Mouse (Mus musculus) ES-Bruce4 (cell line): Measurements from ENCODE around the gene Aip. TPM values are rescaled to one million over a fixed set of nuclear protein-coding genes. Genes with fewer than 3 reads are reported as not detected.
"Not testable (repeated sequence)": the region's sequence is repeated elsewhere in the genome, so short reads cannot be mapped to it uniquely, and the experiment has no call there.

Source experiments
- H3K27ac ChIP-seq: 2 replicates; pipeline ENCODE4 v1.5.1; 2012; ENCODE audit warnings: low read length, inconsistent platforms; ENCODE audit not compliant: insufficient read depth
- H3K27me3 ChIP-seq: 2 replicates; pipeline ENCODE4 v1.6.1; 2012; ENCODE audit warnings: mild to moderate bottlenecking, low read length, inconsistent platforms; ENCODE audit not compliant: control insufficient read depth, poor library complexity, insufficient read depth, severe bottlenecking
- H3K36me3 ChIP-seq: 2 replicates; pipeline ENCODE4 v1.6.1; 2012; ENCODE audit warnings: inconsistent platforms, mild to moderate bottlenecking, low read length, moderate library complexity; ENCODE audit not compliant: control insufficient read depth, poor library complexity, insufficient read depth, severe bottlenecking
- H3K4me1 ChIP-seq: one replicate; pipeline ENCODE4 v1.8.1; 2011; ENCODE audit warnings: low read length; ENCODE audit not compliant: control insufficient read depth, insufficient read depth
- H3K4me3 ChIP-seq: 2 replicates; pipeline ENCODE4 v1.5.1; 2011; ENCODE audit warnings: low read depth, mild to moderate bottlenecking, low read length
- H3K9ac ChIP-seq: 2 replicates; pipeline ENCODE4 v1.6.1; 2012; ENCODE audit warnings: low read depth, mild to moderate bottlenecking, inconsistent platforms; ENCODE audit not compliant: poor library complexity, severe bottlenecking
- H3K9me3 ChIP-seq: replicated peaks from 2 replicates; pipeline ENCODE4 v1.6.1; 2012; ENCODE audit warnings: mild to moderate bottlenecking, low read length, inconsistent platforms; ENCODE audit not compliant: control insufficient read depth, poor library complexity, insufficient read depth, severe bottlenecking
- CTCF ChIP-seq: IDR thresholded peaks from one replicate; pipeline ENCODE4 v1.8.1; 2011; ENCODE audit warnings: low read depth, low read length
- EP300 ChIP-seq: IDR thresholded peaks from 2 replicates; pipeline ENCODE4 v1.6.1; 2011; ENCODE audit warnings: low read depth, low read length; ENCODE audit not compliant: insufficient read depth
- POLR2A ChIP-seq: IDR thresholded peaks from one replicate; pipeline ENCODE4 v1.8.1; 2011; ENCODE audit warnings: low read length; ENCODE audit not compliant: insufficient read depth
- polyA plus RNA-seq: library from polyadenylated mRNA; stranded (reverse); fragments of >200 nt; gene quantifications from 2 replicates; pipeline ENCODE4 v1.2.4, GENCODE M21; 2011; ENCODE audit warnings: low read depth; ENCODE audit not compliant: missing spikeins, insufficient read depth, insufficient read length

The Aip gene
- polyA plus RNA-seq, 1 experiment: 43.8 TPM

GRCm38 (mm10) chr19:4139446-4139845, 13.8 kb upstream of the Aip start, which contains the start of gene Gpr152:
TSS of gene Gpr152 (plus strand) at chr19:4139787.
- Histone ChIP-seq H3K4me3 (no peak within 1 kb of the TSS), H3K4me1 (peaks cover 4% of the 10 kb centered on the region), H3K9me3 (no peaks in the 10 kb centered on the region), H3K9ac (no peak within 1 kb of the TSS), H3K27me3 (no peaks in the 10 kb centered on the region), H3K36me3 (no peaks in the 10 kb centered on the region), H3K27ac (no peak within 1 kb of the TSS)
- TF ChIP-seq EP300 (no peak), POLR2A (no peak), CTCF (no peak)

DNA sequence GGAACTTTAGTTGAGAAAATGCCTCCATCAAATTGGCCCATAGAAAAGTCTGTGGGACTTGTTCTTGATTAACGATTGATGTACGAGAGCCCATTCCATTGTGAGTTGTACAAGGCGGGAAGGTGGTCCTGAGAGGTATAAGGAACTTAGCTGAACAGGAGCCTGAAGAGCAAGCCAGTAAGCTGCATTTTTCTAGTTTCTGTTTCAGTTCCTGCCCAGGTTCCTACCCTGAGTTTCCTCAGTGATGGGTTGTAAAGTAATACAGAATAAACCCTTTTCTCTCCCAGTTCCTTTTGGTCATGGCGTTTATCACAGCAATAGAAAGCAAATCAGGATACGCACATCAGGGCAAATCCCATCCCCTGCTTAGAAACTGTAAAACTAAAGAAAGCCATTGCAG, 12.3 kb upstream of the Aip start:
- H3K27ac ChIP-seq: no peak overlapping the region
- no peaks in the 10 kb centered on the region for H3K27me3 ChIP-seq
- no peak overlapping the region for H3K9ac ChIP-seq
- no peaks in the 10 kb centered on the region for H3K36me3 ChIP-seq
- H3K4me3 ChIP-seq: no peak overlapping the region
- no peaks in the 10 kb centered on the region for H3K9me3 ChIP-seq
- TF ChIP-seq CTCF (no peak), POLR2A (no peak), EP300 (no peak)
- H3K4me1 ChIP-seq: peaks cover 4% of the 10 kb centered on the region

- Histone ChIP-seq H3K9ac (no peak overlapping the region), H3K36me3 (0 out of 2 replicates have a peak, but pooled peaks cover 3% of the 10 kb centered on the region), H3K4me3 (no peak overlapping the region), H3K9me3 (no peaks in the 10 kb centered on the region), H3K4me1 (peaks cover 4% of the 10 kb centered on the region), H3K27ac (no peak overlapping the region), H3K27me3 (no peaks in the 10 kb centered on the region)
- TF ChIP-seq CTCF (peak; percentile 12), POLR2A (no peak), EP300 (no peak)
Measured at GRCm38 (mm10) chr19:4136463-4136862, 10.8 kb upstream of the Aip start.

GRCm38 (mm10) chr19:4135963-4136345, 10.3 kb upstream of the Aip start:
- H3K4me1 ChIP-seq, H3K36me3 ChIP-seq, H3K9ac ChIP-seq, H3K27me3 ChIP-seq, H3K9me3 ChIP-seq, H3K4me3 ChIP-seq: not testable (repeated sequence)
- peak; percentile 39 for TF ChIP-seq CTCF
- 0 out of 2 replicates have a peak, but pooled peaks have one; percentile 24 for TF ChIP-seq EP300
- peak overlapping the region; percentile 40; the same call in 1 of the 2 replicates for H3K27ac ChIP-seq

DNA sequence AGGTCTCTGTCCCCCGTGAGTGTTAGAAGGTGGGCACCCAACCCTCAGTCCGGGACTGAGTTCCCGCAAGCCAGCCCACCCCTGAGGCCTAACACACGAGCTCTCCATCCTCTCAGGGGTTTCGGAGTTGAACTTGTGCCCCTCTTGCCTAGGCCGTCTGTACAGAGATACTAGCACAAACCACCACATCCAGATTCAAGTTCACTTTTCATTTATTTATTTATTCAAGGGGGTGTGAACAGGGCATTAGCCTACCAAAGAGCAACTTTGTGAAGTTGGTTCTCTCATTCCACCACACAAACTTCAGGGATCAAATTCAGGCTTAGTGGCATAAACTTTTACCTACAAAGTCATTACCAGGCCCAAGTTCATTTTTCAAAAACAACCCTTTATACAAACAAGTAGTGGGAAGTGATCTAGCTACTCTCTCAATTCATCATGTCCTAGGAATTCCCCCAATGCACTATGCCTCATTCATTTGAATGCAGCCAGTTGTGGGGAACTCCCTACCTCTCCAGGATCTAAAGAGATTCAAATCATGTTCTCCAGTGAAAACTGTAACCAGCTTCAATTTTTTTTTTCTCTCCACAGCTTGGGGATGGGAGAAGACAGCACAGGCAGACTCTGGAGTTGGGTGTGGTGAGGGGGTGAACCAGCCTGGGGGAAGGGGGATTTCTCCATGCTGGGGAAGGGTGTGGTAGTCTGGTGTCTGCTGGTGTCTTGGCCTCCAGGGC, 9.7 kb upstream of the Aip start:
- not testable (repeated sequence) for H3K36me3 ChIP-seq, H3K9me3 ChIP-seq, H3K9ac ChIP-seq, H3K4me1 ChIP-seq, H3K27me3 ChIP-seq, H3K4me3 ChIP-seq
- H3K27ac ChIP-seq: peak overlapping the region; percentile 40; the same call in 1 of the 2 replicates

DNA sequence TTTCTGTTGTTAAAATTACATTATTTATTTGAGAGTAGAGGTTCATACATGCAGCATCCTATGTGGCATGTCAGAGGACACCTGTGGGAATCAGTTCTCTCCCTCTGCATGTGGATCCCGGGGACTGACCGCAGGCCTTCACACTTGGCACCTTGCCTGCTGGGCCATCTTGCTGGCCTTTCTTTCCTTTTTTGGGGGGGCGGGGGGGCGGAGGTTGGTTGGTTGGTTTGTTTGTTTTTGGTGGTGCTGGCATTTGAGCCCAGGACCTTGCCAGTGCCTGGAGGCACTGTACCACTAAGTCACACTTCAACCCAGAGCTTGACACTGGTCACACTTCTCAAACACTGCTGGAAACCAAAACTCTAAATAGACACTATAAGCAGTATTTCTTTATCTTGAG, 8.7 kb upstream of the Aip start:
- TF ChIP-seq POLR2A (no peak), EP300 (no peak), CTCF (no peak)
- Histone ChIP-seq H3K4me1 (peaks cover 4% of the 10 kb centered on the region), H3K9me3 (no peaks in the 10 kb centered on the region), H3K9ac (no peak overlapping the region), H3K27me3 (no peaks in the 10 kb centered on the region), H3K4me3 (no peak overlapping the region), H3K27ac (no peak overlapping the region), H3K36me3 (0 out of 2 replicates have a peak, but pooled peaks cover 6% of the 10 kb centered on the region)
